Mouse (Mus musculus) cerebellum, adult 2 months (tissue): ENCODE data around the gene Cpne4.

Experiments used
- CTCF ChIP-seq: fragments of 200-500 bp; IDR thresholded peaks from 2 replicates; pipeline ENCODE4 v1.5.1; 2011; ENCODE audit warnings: low read depth, mild to moderate bottlenecking, control low read depth, low read length, moderate library complexity, borderline replicate concordance; ENCODE audit not compliant: insufficient read depth
- POLR2A ChIP-seq: fragments of 200-500 bp; IDR thresholded peaks from 2 replicates; pipeline ENCODE4 v1.6.1; 2011; ENCODE audit warnings: low read length, control low read depth, borderline replicate concordance; ENCODE audit not compliant: insufficient read depth

GRCm38 (mm10) chr9:104972828-104973227 lies 425.7 kb downstream of the Cpne4 start:
- no peak for TF ChIP-seq CTCF
- TF ChIP-seq POLR2A = no peak
